Mouse (Mus musculus) left cerebral cortex, adult 9 months (tissue): ENCODE measurements around the gene Myl6.

Source experiments
- DNase-seq, 2 experiments: peaks; one replicate each; pipeline ENCODE4 v3.0.0; 2022; ENCODE audit warnings: low spot score in 2 of 2

Myl6 gene

GRCm38 (mm10) chr10:128489785-128490184 is 4.2 kb downstream of the Myl6 start:
- DNase-seq: no peak

DNA sequence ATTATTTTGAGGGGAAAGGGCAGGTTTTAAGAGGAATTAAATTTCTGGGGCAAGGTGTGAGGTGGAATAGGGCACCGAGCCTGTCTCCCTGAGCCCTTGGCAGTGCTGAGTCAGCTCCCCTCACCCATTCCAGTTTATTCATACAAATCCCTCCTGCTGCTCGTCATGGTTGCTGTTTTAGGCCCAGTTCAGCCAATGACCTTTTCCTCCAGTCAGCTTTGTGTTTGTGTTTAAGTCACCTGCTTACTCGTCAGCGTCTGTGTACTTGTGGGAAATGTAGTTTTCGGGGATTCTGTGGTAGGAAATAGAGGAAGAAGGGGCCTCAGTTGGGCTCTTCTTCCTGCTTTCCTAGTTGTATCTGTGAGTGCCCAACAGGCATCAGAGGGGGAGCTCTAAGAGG is 4.6 kb downstream of the Myl6 start:
- no peak for DNase-seq

- no peak for DNase-seq
Measured at GRCm38 (mm10) chr10:128488776-128489175, 5.2 kb downstream of the Myl6 start.

DNA sequence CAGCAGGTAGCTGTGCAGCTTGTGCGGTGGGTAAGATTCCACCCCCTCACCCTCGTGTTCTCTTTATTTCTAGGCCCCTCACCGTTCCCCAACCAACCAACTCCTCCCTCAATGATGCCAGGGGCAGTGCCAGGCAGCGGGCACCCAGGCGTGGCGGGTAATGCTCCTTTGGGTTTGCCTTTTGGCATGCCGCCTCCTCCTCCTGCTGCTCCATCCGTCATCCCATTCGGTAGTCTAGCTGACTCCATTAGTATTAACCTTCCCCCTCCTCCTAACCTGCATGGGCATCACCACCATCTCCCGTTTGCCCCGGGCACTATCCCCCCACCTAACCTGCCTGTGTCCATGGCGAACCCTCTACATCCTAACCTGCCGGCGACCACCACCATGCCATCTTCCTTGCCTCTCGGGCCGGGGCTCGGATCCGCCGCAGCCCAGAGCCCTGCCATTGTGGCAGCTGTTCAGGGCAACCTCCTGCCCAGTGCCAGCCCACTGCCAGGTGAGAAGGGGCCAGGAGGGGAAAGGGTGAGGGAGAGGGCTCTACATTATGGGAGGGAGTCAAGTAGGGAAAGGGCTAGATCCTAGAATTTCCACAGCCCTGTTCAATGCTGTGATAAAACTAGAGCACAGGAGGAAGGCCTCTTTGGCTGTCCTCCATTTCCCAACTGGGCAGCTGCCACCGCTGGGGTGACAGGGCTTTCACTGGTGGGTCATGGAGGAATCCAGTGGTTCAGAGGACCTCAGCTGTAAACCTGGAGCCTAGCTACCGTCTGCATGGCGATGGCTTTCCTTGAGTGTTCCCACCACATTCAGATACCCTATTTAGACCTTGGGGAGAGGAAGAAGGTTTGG is 5.9 kb downstream of the Myl6 start:
- DNase-seq: no peak

- DNase-seq: no peak
Measured at GRCm38 (mm10) chr10:128486370-128486769, 7.6 kb downstream of the Myl6 start.

GRCm38 (mm10) chr10:128474366-128474765 is 19.6 kb downstream of the Myl6 start:
- no peak for DNase-seq

DNA sequence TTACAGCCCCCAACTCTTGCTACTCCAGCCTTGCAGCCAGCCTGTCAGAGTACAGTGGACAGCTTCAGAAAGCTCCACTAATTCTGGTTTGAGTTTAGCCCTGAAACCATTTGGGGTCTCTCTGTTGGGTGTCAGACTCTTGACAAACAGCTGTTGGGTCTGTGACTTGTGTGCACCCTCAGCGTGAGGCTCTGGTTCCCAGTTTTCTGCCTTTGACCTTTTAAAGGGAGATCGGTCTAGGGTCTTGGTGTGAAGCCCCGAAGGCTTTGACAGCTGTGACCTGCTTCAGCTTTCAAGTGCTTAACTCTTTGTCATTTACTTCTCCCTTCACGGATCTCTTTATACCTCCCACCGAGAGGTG is 33.7 kb downstream of the Myl6 start:
- no peak for DNase-seq

DNA sequence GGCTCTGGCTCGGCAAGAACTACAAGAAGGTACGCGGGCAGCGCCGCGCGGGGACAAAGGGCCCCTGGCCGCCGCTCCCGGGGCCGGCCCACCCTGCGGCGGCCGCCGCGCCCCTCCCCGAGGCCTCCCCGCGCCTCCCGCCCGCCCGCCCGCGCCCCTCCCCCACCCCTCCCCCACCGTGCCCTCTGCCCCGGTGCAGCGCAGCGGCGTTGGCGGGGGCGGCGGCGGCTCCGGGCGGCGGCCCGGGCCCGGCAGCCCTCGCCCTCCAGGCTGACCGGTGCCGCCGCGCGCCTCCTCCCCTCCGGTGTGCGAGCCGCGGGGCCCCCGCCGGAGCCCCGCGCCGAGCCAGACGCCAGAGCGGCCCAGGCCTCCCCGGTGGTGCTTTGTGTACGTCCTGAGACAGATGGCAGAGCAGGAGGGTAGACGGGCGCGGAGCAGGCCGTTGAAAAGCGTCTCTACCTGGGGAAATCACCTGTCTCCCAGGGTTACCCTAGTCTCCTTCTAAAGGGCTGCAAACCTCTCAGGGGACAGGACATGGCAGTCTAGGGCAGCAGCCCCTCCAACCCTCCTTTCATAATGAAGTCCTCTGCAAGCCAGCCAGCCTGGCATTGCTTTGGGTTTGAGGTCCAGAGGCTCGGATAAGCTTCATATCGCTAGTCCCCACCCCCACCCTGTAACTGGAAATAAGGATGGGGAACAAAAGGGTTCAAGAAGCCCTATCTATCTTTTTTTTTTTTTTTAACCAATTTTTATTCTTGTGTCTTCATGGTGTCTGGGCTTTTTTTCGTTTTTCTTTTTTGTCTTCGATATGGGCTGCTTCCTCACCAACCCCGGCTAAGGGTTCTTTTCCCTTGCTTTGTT is 34.3 kb downstream of the Myl6 start:
- peak in 1 of 2 experiments; percentile 40 for DNase-seq

DNA sequence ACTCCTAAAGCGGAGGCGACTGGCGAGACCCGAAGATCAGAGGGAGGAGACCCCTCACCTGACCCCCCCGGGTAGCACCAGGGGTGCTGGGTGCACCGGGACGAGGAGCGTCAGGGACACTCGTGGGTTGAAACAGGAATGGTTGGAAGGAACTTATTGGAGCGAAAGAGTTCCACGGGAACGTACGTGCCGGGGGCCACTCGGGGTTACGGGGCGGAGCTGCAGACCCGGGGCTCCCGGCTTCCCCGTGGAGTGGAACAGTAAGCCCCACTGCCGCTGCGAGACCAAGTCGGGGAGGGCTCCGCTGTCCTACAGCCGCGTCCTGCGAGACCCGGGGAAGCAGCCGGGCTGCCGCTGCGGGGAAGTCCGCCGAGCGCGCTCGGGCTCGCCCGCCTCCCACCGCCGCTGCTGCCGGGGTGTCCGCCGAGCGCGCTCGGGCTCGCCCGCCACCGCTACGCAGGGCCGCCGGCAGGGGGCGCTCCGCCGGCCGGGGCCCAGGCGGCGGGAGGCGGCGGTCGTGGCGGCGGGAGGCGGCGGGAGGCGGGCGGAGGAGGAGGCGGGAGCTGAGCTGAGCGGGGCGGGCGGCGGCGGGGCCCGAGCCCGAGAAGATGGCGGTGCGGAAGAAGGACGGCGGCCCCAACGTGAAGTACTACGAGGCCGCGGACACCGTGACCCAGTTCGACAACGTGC is 35.1 kb downstream of the Myl6 start, which contains the start of gene Smarcc2:
Smarcc2 (plus strand) TSS at position 530 of the 690 bp plus-strand sequence.
- peak; percentile 55 to 64 for DNase-seq

GRCm38 (mm10) chr10:128458348-128458718 is 35.6 kb downstream of the Myl6 start:
- peak; percentile 70 to 94 for DNase-seq

DNA sequence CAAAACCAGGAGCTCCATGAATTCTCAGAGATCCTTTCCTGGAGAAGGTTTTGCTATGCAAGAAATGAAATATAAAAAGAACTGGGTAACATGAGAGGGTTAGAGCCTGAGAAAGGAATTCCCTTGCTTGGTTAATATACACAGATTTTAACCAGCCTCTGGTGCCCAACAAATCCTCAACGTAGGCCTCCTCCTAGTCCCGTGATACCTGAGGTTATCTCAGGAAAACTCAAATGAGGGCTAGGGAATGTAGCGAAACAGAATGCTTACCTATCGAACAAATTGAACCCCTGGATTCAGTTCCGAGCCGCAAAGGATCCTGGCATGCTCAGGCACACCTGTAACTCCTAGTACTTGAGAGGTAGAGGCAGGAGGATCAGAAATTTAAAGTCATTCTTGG is 36.3 kb downstream of the Myl6 start:
- no peak for DNase-seq

DNA sequence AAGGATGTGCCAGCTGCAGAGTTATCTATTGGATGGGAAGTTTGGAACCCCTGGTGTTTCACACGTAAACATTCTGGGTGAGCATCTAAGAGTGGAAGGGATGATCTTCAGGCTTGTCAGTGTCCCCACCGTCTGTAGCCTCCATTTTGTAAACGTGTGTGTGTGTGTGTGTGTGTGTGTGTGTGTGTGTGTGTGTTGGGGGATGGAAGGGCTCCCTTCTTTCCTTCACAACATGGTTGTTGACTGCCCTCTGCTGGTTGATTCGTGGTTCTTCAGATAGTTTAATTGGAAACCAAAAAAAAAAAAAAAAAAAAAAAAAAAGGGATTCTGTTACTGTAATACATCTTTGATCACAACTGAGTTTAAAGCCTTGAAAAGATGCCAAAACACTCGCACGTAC is 38.7 kb downstream of the Myl6 start:
- peak in 1 of 2 experiments; percentile 69 for DNase-seq

- DNase-seq: no peak
Measured at GRCm38 (mm10) chr10:128454471-128454870, 39.5 kb downstream of the Myl6 start.

GRCm38 (mm10) chr10:128451014-128451413 is 42.9 kb downstream of the Myl6 start:
- no peak for DNase-seq

GRCm38 (mm10) chr10:128445407-128445806 is 48.5 kb downstream of the Myl6 start:
- DNase-seq: no peak

- DNase-seq: no peak
Measured at GRCm38 (mm10) chr10:128444354-128444753, 49.6 kb downstream of the Myl6 start.

DNA sequence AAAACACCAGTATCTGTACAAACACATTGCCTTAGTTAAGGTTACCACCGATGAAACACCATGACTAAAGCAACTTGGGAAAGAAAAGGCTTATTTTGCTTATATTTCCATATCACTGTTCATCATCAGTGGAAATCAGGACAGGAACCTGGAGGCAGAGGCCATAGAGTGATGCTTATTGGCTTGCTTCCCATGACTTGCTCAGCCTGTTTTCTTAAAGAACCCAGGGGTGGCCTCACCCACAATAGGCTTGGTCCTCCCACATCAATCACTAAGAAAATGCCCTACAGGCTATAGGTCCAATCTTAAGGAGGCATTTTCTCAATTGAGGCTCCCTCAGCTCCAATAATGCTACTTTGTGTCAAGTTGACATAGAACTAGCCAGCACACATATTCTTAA is 51.2 kb downstream of the Myl6 start:
- DNase-seq: no peak

- no peak for DNase-seq
Measured at GRCm38 (mm10) chr10:128441324-128442119, 52.4 kb downstream of the Myl6 start.
